Mouse (Mus musculus) lung, postnatal 0 days (tissue): ENCODE results near the gene Ap3m1.

Experiments
- CTCF ChIP-seq: IDR thresholded peaks from 2 replicates; pipeline ENCODE4 v1.5.1; 2016; ENCODE audit warnings: antibody characterized with exemption, mild to moderate bottlenecking
- EP300 ChIP-seq: IDR thresholded peaks from 2 replicates; pipeline ENCODE4 v1.6.1; 2016; ENCODE audit warnings: antibody characterized with exemption, mild to moderate bottlenecking, control low read depth

DNA sequence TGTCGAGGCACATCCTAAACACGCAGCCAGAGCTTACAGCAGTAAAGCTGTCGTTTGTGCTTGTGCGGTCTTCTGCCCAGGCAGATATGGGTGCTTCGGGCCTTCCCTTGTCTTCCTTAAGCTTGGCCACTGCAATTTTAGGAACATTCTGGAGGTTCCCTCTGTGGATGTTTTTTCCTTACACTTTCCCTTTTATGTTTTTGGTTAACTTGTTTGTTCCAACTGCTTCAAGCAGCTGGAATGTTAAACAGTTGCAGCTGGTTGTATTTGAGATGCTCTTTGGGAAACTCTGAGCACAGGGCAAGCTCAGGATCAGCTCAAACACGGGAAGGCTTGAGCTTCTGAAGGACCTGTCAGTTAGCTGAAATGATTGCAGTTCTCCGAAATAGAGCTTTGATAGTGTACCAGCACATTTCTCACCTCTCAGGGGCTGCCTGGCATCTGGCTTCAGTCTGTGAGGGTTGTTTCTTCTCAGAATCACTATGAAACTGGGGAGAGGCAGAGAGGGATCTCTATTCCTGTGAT, 34.6 kb upstream of the Ap3m1 start:
- TF ChIP-seq EP300 = no peak
- TF ChIP-seq CTCF = no peak
